Mouse (Mus musculus) megakaryocyte, embryonic 14.5 days (primary cell): ENCODE data around the gene Ddx24.

Experiments
- FLI1 ChIP-seq: IDR thresholded peaks from 2 replicates; pipeline ENCODE4 v1.6.1; 2012; ENCODE audit warnings: low read length, inconsistent platforms, mixed read lengths
- GATA1 ChIP-seq: IDR thresholded peaks from 3 replicates; pipeline ENCODE4 v1.6.1; 2012; ENCODE audit warnings: mixed read lengths, low read length, inconsistent platforms, borderline replicate concordance

DNA sequence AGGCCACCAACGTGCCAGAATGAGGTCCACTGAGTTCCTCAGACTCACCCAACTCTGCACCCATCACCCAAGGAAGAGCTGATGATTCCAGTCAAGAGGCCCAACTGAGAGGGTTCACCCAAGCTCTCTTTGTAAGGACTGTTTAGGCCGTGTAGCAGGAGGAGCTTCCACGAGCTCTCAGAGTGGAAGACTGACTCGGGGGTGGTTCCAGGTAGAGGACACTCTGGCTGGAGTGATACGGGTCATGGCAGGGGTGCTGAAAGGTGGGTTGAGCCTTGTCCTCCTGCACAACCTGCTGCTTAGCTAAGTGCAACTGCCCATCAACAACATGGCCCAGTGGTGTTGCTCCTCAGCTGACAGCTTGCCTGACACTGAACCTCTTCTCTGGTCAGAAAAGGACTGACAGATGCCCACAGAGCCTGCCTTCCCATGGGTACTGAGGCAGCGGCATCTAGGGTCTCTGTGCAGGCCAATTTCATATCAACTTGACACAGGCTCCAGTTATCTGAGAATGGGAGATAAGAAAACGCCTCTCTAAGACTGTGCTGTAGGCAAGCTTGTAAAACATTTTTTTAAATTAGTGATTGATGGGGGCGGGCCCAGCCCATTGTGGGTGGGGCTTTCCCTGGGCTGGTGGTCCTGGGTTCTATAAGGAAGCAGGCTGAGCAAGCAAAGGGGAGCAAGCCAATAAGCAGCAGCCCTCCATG lies 51.9 kb downstream of the Ddx24 start:
- TF ChIP-seq GATA1, result no peak
- no peak for TF ChIP-seq FLI1
